Comparison of ENCODE assay signal across 16 mouse cellular contexts in the genomic region with DNA sequence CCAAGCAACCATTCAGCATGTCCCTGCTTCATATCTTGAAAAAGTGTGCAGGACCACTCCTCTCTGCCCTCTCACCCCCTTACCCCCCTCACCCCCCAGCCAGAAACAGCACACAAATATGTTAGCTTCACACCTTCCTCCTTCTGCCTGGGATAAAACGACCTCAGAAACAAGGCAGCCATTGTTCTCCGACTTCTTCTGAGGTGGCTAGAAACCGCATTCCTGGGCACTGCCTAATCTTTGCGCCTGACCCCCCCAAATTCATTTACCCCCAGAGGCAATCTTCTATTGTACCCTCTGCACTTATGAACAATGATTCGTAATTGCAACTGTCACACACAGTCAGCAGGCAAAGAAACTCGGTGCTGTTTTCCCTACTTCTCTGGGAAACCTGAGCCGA.
DNase-seq lines count a peak whose midpoint lies in the region; ATAC-seq and TF ChIP-seq lines count a peak whose summit lies in the region.
"Had no signal": no experiment of that assay in that cellular context is flagged by ENCODE, and none has a peak within 500 bp of the region (broad histone marks: within the 10 kb centered on the region; RNA-seq: fewer than 3 reads in every experiment).

No protein-coding gene starts in this region.

- no peak for TF ChIP-seq POLR2A in brain, embryonic 14.5 days (IDR thresholded peaks at IDR 0.05; ENCODE audit: borderline replicate concordance, extremely low read depth, insufficient read depth, insufficient read length, poor library complexity, severe bottlenecking)

- H3K27ac ChIP-seq in kidney, embryonic 15.5 days, result no peak overlapping the region
- peak overlapping the region; percentile 3; the same call in 1 of the 2 replicates for H3K27ac ChIP-seq in embryonic facial prominence, embryonic 14.5 days (replicated peaks; ENCODE audit: low read depth, low read length)

- ATAC-seq in kidney, embryonic 15.5 days (replicated peaks; ENCODE audit: low FRiP score), result no peak
- ATAC-seq in embryonic facial prominence, embryonic 14.5 days (ENCODE audit: low read depth), result peak; percentile 42; the same call in 1 of the 2 replicates
- ATAC-seq: CD4-positive, CD25-positive, alpha-beta regulatory T cell, adult 4 months; Patski had no signal

- H3K27me3 ChIP-seq in kidney, embryonic 15.5 days, result no peaks in the 10 kb centered on the region
- no peaks in the 10 kb centered on the region for H3K27me3 ChIP-seq in embryonic facial prominence, embryonic 14.5 days (replicated peaks; ENCODE audit: control insufficient read depth, insufficient read depth, low read length)
- H3K27me3 ChIP-seq: Patski had no signal

- TF ChIP-seq CTCF in brain, embryonic 14.5 days (IDR thresholded peaks at IDR 0.05; ENCODE audit: borderline replicate concordance, extremely low read depth, insufficient read depth, insufficient read length), result no peak

- no peaks in the 10 kb centered on the region for H3K9me3 ChIP-seq in kidney, embryonic 15.5 days (replicated peaks)
- H3K9me3 ChIP-seq in embryonic facial prominence, embryonic 14.5 days (ENCODE audit: control insufficient read depth, low read length), result no peaks in the 10 kb centered on the region

- DNase-seq in kidney, postnatal 4 days, result no peak
- peak; percentile 59 for DNase-seq in brain, embryonic 14.5 days (ENCODE audit: low read depth)
- peak; percentile 37 for DNase-seq in embryonic facial prominence, embryonic 14.5 days (ENCODE audit: low spot score)
- DNase-seq in mesoderm, embryonic 11.5 days (ENCODE audit: low read depth, low spot score), result peak; percentile 66
- DNase-seq in gastrocnemius, postnatal 36 days, result no peak
- no peak for DNase-seq in adrenal gland, adult 2 months
- no peak for DNase-seq in adrenal gland, adult (ENCODE audit: inconsistent age in 2 of 2, low spot score in 1 of 2)
- DNase-seq: adrenal gland, postnatal 25 days; cerebellum, adult 11-12 months; kidney, adult 8-10 months; layer of hippocampus, postnatal 36 days; thymus, adult 18-20 months had no signal

- no peak overlapping the region for H3K4me3 ChIP-seq in kidney, embryonic 15.5 days (replicated peaks)
- H3K4me3 ChIP-seq in embryonic facial prominence, embryonic 14.5 days (ENCODE audit: low read depth, low read length), result no peak overlapping the region

- 0 out of 2 replicates have a peak, but pooled peaks cover 6% of the 10 kb centered on the region for H3K4me1 ChIP-seq in kidney, embryonic 15.5 days
- H3K4me1 ChIP-seq in embryonic facial prominence, embryonic 14.5 days (ENCODE audit: control insufficient read depth, insufficient read depth, low read length), result peaks cover 5% of the 10 kb centered on the region

- intact Hi-C loops in gastrocnemius, postnatal 36 days (cut with DNase I), result no loop called here

- H3K36me3 ChIP-seq in kidney, embryonic 15.5 days, result no peaks in the 10 kb centered on the region
- H3K36me3 ChIP-seq in embryonic facial prominence, embryonic 14.5 days (ENCODE audit: control insufficient read depth, insufficient read depth, low read length), result no peaks in the 10 kb centered on the region

- peak overlapping the region; percentile 27; the same call in 1 of the 2 replicates for H3K4me2 ChIP-seq in kidney, embryonic 15.5 days
- H3K4me2 ChIP-seq in embryonic facial prominence, embryonic 14.5 days (ENCODE audit: low read depth, low read length), result peak overlapping the region; percentile 34
- H3K4me2 ChIP-seq: liver, embryonic 11.5 days had no signal

- 41% methylated on average over 7 of the region's 7 CpGs for WGBS in kidney, embryonic 15.5 days
- 6% methylated on average over 7 of the region's 7 CpGs for WGBS in embryonic facial prominence, embryonic 14.5 days

- H3K9ac ChIP-seq in kidney, embryonic 15.5 days, result no peak overlapping the region
- no peak overlapping the region for H3K9ac ChIP-seq in embryonic facial prominence, embryonic 14.5 days (ENCODE audit: low read depth, low read length)

Comparison
In these comparisons a context has a peak if more than half of its experiments do, and no peak if none do; other contexts are left out.
1. DNase-seq: peak in brain, embryonic 14.5 days (single experiment), embryonic facial prominence, embryonic 14.5 days (single experiment) and mesoderm, embryonic 11.5 days (single experiment); none in kidney, postnatal 4 days (0 of 2), gastrocnemius, postnatal 36 days (0 of 2), adrenal gland, adult 2 months (single experiment) and adrenal gland, adult (0 of 2).